Mouse (Mus musculus): ENCODE measurements at regions not wholly inside any gene's neighbourhood (a gene's known extent, or its start where the extent isn't known, plus 50 kb on each side); places are given as distances from the start of the nearest gene placed in this dataset.

GRCm38 (mm10) chr16:76199006-76199405 lies 174.6 kb downstream of the Nrip1 start:
- Histone ChIP-seq H3K36me3 (ENCODE audit: control insufficient read depth) (no peaks in the 10 kb centered on the region), H3K9me3 (ENCODE audit: control insufficient read depth, low read length) (no peaks in the 10 kb centered on the region), H3K27me3 (ENCODE audit: control insufficient read depth) (no peaks in the 10 kb centered on the region), H3K4me3 (replicated peaks) (no peak overlapping the region), H3K4me1 (ENCODE audit: control insufficient read depth) (no peaks in the 10 kb centered on the region)
- TF ChIP-seq GATA1 (IDR thresholded peaks at IDR 0.05; ENCODE audit: low read length) (no peak), TAL1 (IDR thresholded peaks at IDR 0.05; ENCODE audit: low read length) (no peak)

- TF ChIP-seq GATA1 (IDR thresholded peaks at IDR 0.05; ENCODE audit: low read length) (no peak), TAL1 (IDR thresholded peaks at IDR 0.05; ENCODE audit: low read length) (no peak)
- H3K4me1 ChIP-seq (ENCODE audit: control insufficient read depth) = no peaks in the 10 kb centered on the region
- H3K36me3 ChIP-seq (ENCODE audit: control insufficient read depth) = no peaks in the 10 kb centered on the region
- H3K27me3 ChIP-seq (ENCODE audit: control insufficient read depth) = no peaks in the 10 kb centered on the region
- H3K9me3 ChIP-seq (ENCODE audit: control insufficient read depth, low read length) = peaks cover 7% of the 10 kb centered on the region; the same call in 1 of the 2 replicates
- H3K4me3 ChIP-seq (replicated peaks) = no peak overlapping the region
Observed at GRCm38 (mm10) chr16:76194291-76194690, 172.2 kb upstream of the Samsn1 start.

- Histone ChIP-seq H3K4me3 (replicated peaks) (no peak overlapping the region), H3K4me1 (ENCODE audit: control insufficient read depth) (no peaks in the 10 kb centered on the region), H3K9me3 (ENCODE audit: control insufficient read depth, low read length) (peaks cover 7% of the 10 kb centered on the region; the same call in 1 of the 2 replicates), H3K27me3 (ENCODE audit: control insufficient read depth) (no peaks in the 10 kb centered on the region), H3K36me3 (ENCODE audit: control insufficient read depth) (no peaks in the 10 kb centered on the region)
- TF ChIP-seq TAL1 (IDR thresholded peaks at IDR 0.05; ENCODE audit: low read length) (no peak), GATA1 (IDR thresholded peaks at IDR 0.05; ENCODE audit: low read length) (no peak)
Observed at GRCm38 (mm10) chr16:76191135-76191534, 169.1 kb upstream of the Samsn1 start.

GRCm38 (mm10) chr16:76183556-76183955 lies 161.5 kb upstream of the Samsn1 start:
- Histone ChIP-seq H3K27me3 (ENCODE audit: control insufficient read depth) (no peaks in the 10 kb centered on the region), H3K4me1 (ENCODE audit: control insufficient read depth) (no peaks in the 10 kb centered on the region)

GRCm38 (mm10) chr16:76183105-76183504 lies 161.0 kb upstream of the Samsn1 start:
- no peaks in the 10 kb centered on the region for H3K36me3 ChIP-seq (ENCODE audit: control insufficient read depth)
- H3K9me3 ChIP-seq (ENCODE audit: control insufficient read depth, low read length) = no peaks in the 10 kb centered on the region
- no peak for TF ChIP-seq TAL1 (IDR thresholded peaks at IDR 0.05; ENCODE audit: low read length)
- TF ChIP-seq GATA1 (IDR thresholded peaks at IDR 0.05; ENCODE audit: low read length) = no peak
- H3K4me3 ChIP-seq (replicated peaks) = no peak overlapping the region
- no peaks in the 10 kb centered on the region for H3K27me3 ChIP-seq (ENCODE audit: control insufficient read depth)
- H3K4me1 ChIP-seq (ENCODE audit: control insufficient read depth) = no peaks in the 10 kb centered on the region

More at GRCm38 (mm10) chr16:76183556-76183955, 161.5 kb upstream of the Samsn1 start:
- Histone ChIP-seq H3K9me3 (ENCODE audit: control insufficient read depth, low read length) (no peaks in the 10 kb centered on the region), H3K4me3 (replicated peaks) (no peak overlapping the region), H3K36me3 (ENCODE audit: control insufficient read depth) (no peaks in the 10 kb centered on the region)
- TF ChIP-seq GATA1 (IDR thresholded peaks at IDR 0.05; ENCODE audit: low read length) = no peak
- TF ChIP-seq TAL1 (IDR thresholded peaks at IDR 0.05; ENCODE audit: low read length) = no peak

- Histone ChIP-seq H3K4me3 (replicated peaks) (no peak overlapping the region), H3K36me3 (ENCODE audit: control insufficient read depth) (no peaks in the 10 kb centered on the region), H3K27me3 (ENCODE audit: control insufficient read depth) (no peaks in the 10 kb centered on the region), H3K9me3 (ENCODE audit: control insufficient read depth, low read length) (peaks cover 2% of the 10 kb centered on the region; the same call in 1 of the 2 replicates), H3K4me1 (ENCODE audit: control insufficient read depth) (no peaks in the 10 kb centered on the region)
- TF ChIP-seq TAL1 (IDR thresholded peaks at IDR 0.05; ENCODE audit: low read length) (no peak), GATA1 (IDR thresholded peaks at IDR 0.05; ENCODE audit: low read length) (no peak)
Observed at GRCm38 (mm10) chr16:76181596-76181995, 159.5 kb upstream of the Samsn1 start.

GRCm38 (mm10) chr16:76167651-76168050 lies 145.6 kb upstream of the Samsn1 start:
- H3K4me3 ChIP-seq (replicated peaks) = no peak overlapping the region
- H3K27me3 ChIP-seq (ENCODE audit: control insufficient read depth) = no peaks in the 10 kb centered on the region
- no peaks in the 10 kb centered on the region for H3K36me3 ChIP-seq (ENCODE audit: control insufficient read depth)
- TF ChIP-seq GATA1 (IDR thresholded peaks at IDR 0.05; ENCODE audit: low read length) = no peak
- no peak for TF ChIP-seq TAL1 (IDR thresholded peaks at IDR 0.05; ENCODE audit: low read length)
- H3K4me1 ChIP-seq (ENCODE audit: control insufficient read depth) = no peaks in the 10 kb centered on the region
- H3K9me3 ChIP-seq (ENCODE audit: control insufficient read depth, low read length) = no peaks in the 10 kb centered on the region

GRCm38 (mm10) chr16:76160879-76161278 lies 138.8 kb upstream of the Samsn1 start:
- TF ChIP-seq GATA1 (IDR thresholded peaks at IDR 0.05; ENCODE audit: low read length) = no peak
- TF ChIP-seq TAL1 (IDR thresholded peaks at IDR 0.05; ENCODE audit: low read length) = no peak

GRCm38 (mm10) chr16:76158585-76158984 lies 136.5 kb upstream of the Samsn1 start:
- TF ChIP-seq GATA1 (IDR thresholded peaks at IDR 0.05; ENCODE audit: low read length) = no peak
- no peak for TF ChIP-seq TAL1 (IDR thresholded peaks at IDR 0.05; ENCODE audit: low read length)
- Histone ChIP-seq H3K9me3 (ENCODE audit: control insufficient read depth, low read length) (no peaks in the 10 kb centered on the region), H3K36me3 (ENCODE audit: control insufficient read depth) (no peaks in the 10 kb centered on the region)

More at GRCm38 (mm10) chr16:76160879-76161278, 138.8 kb upstream of the Samsn1 start:
- no peak overlapping the region for H3K4me3 ChIP-seq (replicated peaks)
- H3K36me3 ChIP-seq (ENCODE audit: control insufficient read depth) = no peaks in the 10 kb centered on the region
- no peaks in the 10 kb centered on the region for H3K27me3 ChIP-seq (ENCODE audit: control insufficient read depth)
- H3K4me1 ChIP-seq (ENCODE audit: control insufficient read depth) = no peaks in the 10 kb centered on the region
- H3K9me3 ChIP-seq (ENCODE audit: control insufficient read depth, low read length) = no peaks in the 10 kb centered on the region

More at GRCm38 (mm10) chr16:76158585-76158984, 136.5 kb upstream of the Samsn1 start:
- Histone ChIP-seq H3K4me1 (ENCODE audit: control insufficient read depth) (no peaks in the 10 kb centered on the region), H3K4me3 (replicated peaks) (no peak overlapping the region), H3K27me3 (ENCODE audit: control insufficient read depth) (no peaks in the 10 kb centered on the region)

Data from erythroblast, embryonic 14.5 days (primary cell).